Mouse (Mus musculus): ENCODE measurements around the gene Defb20.
"Not testable (repeated sequence)": the region's sequence is repeated elsewhere in the genome, so short reads cannot be mapped to it uniquely, and the experiment has no call there.

The Defb20 gene

DNA sequence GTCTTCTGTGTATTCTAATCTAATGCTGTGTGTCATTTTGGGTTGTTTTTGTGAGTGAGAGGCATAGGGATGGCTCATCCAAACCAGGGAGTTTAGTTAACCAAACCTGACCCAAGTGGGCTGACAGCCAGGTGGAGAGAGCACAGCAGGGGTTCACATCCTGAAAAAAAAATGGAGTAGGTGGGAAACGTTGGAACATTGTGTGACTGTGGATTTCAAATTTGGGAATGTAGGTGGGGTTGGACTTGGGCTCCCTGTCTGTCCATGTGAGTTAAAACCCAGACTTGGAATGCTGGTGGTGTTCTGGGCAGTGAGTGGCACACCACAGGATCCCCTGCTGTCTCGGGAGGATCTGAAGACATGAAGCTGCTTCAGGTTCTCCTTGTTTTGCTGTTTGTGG, at the start of gene Defb20:
Gene Defb20, plus strand, starts transcription at position 301 of the 400 bp plus-strand sequence.
- DNase-seq: no peak

DNA sequence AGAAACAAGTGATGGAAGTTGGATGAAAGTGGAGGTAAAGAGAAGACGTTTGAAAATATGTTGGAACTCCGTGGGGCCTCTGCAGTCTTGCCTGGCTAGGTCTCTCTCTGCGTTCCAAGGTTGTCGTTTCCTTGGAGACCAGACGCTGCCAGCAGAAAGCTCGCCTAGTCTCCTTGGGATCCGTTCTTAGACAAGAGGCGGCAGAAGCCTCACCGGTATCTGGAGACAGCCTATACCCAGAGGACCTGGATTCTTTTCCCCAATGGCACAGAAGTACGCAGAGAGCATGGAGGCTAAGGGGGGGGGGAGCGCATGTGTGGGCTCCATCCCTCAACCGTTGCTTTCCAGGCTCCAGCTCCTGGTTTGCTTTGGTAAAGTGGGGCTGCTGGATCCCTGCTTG, 49.4 kb upstream of the Defb20 start:
- peak; percentile 45 for DNase-seq

DNA sequence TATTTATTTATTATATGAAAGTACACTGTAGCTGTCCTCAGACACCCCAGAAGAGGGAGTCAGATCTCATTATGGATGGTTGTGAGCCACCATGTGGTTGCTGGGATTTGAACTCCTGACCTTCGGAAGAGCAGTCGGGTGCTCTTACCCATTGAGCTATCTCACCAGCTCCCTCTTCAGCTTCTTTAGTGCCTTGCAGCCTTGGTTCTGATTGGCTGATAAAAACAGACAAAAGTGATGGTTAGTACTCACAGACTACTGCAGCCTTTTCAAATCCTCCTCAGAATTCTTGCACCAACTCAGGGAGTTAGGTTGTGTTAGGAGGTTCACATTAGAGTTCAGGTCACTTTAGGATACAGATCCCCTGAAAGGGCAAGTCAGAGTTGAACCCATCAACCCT, 48.4 kb upstream of the Defb20 start:
- not testable (repeated sequence) for DNase-seq

DNA sequence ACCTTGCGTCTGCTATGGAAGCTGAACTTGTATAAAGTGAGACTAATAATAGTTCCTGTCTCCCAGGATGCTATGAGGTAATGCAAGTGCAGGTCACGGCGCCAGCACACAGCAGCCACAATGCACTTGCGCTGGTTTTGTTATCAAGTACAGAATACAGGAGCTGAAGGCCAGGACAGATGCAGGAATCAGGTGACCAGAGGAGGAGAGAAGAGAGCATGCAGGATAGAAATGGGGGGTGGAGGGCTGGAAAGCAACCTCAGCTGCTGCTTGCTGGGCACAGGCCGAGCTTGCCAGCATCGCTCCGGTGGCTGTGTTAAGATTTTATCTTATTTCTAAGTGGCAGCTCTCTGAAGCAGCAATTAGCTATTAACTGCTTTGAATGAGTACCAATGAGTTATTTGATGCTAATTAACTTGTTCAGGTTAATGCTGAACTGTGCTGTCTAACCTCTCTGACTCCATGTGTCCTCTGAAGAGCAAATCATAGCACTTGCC, 40.4 kb upstream of the Defb20 start:
- DNase-seq: peak; percentile 58

DNA sequence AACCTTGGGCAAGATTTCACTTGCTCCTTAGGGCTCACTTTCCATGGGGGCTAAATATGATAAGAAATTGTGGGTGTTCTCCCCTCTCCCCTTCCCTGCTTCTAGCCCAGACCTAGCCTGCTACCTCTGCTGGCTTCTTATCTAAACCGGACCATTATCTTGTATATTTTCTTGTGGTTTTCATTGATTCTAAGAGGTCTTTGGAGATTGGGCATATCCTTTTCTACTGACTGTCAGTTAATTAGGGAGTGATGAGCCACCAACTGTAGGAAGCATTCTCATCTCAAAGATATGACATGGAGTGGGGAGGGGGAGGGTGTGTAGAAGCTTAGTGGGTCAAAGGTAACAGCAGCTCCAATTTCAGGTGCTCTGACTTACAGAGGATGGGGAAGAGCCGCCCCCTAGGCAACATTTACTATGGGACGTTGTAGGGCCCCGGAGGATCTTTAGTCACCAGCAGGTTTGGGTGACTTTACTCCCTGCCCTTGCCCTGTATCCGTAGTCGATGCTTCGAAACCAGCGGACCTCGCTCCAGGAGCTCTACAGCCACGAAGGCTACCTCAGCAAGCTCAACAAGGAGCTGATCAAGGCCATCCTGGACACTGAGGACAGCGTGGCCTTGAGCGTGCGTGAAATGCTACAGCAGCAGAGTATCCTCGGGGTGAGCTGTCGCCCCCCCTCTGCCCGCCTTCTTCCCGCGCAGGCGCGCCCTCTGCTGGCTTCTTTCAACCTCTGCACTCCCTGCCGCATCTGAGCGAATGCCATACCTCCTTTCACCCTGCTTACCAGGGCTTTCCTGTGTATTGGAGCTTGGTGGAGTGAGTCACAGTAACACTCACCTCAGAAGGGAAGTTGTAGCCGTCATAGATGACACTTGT, 39.6 kb upstream of the Defb20 start:
- DNase-seq: peak; percentile 92

DNA sequence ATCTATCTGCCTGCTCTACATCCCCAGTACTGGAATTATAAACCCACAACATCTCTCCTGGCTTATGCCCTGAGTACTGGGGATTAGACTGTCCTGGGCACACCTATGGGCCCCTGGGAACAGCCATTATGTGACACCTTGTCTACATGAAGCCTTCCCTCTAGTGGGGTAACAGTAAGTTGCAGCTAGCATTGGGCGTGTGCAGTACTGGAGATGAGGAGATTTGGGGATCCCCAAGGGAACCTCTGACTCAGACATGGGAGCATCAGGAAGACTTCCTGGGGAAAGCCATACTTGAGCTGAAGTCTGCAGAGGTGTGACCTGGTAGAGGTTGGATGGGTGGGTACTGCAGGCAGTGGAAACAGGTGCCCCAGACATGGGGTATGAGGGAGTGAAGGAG, 37.9 kb upstream of the Defb20 start:
- no peak for DNase-seq

DNA sequence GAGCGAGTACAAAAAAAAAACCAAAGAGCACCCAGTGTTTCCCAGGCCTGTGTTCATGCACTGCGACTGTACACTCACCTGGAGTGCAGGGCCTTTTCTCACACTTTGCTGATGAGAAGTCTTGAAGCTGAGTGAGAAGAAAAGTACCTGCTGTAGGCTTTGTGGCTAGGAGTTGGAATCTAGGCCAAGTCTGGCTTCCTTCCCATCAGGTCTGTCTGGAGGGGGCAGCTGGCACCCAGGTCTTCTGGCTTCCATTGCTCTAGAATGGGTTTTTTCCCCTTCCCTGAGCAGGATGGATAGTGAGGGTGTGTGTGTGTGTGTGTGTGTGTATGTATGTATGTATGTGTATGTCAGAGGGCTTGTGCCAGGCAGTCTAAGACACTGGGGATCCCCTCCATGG, 37.0 kb upstream of the Defb20 start:
- no peak for DNase-seq

DNA sequence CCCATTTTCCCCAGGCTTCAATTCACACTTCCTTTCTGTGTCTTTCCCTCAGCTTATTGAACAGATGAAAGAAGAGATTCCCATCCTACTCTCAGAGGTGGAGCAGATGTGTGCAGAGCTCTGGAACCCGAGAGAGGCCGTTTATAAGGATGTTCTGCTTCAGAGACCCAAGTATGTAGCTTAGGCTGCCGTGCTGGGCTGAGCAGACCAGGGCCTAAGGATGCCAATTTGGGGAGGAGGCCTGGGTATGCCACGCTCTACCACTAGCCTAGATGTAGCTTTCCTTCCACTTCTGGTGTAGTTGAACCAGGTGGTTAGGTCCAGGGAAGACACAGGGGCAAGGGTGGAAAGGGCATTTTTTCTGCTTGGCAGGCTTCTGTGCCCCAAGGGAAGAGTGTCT, 34.5 kb upstream of the Defb20 start:
- no peak for DNase-seq

DNA sequence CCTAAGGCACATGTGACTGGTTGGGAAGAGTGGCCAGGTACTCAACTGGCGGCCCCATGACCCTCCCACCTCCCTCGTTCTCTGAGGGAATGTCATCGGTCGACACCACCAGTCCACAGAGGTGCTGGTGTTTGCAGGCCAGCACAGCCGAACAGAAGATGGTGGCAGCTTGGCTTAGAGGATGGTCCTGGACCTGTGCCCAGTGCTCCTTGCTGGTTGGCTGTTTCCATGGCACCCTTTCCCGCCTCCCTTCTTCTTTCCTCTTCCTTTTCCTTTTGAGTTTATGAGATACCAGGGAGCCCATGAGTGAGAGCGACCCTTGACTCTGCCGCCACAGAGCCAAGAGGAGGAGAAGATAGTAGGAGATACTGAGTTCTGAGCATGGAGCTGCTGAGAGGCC, 33.6 kb upstream of the Defb20 start:
- DNase-seq: peak; percentile 27

DNA sequence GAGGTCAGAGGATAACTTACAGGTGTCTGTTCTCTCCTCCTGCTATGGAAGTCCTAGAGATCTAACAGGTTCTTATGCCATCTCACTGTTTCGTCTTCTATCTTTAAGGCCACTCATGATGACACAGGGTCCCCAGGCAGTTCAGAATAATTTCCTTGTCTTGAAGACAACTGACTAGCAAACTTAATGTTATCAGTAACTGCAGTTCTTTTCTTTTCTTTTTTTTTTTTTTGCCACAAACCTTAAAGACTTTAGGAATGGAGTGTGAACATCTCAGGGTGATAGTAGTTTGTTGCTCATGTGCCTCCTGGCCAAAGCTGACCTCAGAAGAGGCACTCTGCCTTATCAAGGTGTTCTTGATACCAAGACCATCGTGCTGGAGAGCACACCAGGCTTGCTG, 30.2 kb upstream of the Defb20 start:
- DNase-seq: no peak

DNA sequence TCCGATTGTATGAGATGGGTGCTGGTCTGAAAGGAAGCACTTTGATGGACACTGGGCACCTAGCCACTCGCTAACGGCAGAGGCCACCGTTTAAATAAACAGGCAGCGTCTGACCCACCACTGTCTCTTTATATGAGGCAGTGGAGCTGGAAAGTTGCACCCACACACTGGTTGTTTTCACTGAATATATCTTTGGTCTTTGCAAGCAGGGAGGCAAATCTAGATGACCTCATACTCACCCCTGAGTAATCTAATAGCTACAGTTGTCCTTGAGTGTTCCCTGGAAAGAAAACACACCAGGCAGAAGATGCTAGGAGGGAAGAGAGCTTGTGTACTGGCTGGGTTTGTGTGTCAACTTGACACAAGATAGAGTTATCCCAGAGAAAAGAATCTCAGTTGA, 29.4 kb upstream of the Defb20 start:
- DNase-seq: no peak

DNA sequence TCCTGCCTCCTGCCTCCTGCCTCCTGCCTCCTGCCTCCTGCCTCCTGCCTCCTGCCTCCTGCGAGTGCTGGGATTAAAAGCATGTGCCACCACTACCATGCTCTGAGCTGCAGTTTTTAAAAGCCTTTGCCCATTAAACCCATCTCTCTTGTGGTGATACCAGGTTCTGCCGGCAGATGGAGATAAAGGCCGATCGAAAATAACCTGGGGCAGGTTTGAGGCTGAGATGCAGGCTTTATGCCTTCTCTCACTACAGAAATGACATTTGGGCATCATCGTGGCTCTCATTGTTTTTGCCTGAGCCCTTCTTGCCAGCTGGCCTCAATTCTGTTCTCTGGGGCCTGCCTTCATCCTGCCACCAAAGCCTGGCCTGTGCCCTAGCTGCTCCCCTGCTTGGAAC, 26.6 kb upstream of the Defb20 start:
- peak; percentile 75 for DNase-seq

DNA sequence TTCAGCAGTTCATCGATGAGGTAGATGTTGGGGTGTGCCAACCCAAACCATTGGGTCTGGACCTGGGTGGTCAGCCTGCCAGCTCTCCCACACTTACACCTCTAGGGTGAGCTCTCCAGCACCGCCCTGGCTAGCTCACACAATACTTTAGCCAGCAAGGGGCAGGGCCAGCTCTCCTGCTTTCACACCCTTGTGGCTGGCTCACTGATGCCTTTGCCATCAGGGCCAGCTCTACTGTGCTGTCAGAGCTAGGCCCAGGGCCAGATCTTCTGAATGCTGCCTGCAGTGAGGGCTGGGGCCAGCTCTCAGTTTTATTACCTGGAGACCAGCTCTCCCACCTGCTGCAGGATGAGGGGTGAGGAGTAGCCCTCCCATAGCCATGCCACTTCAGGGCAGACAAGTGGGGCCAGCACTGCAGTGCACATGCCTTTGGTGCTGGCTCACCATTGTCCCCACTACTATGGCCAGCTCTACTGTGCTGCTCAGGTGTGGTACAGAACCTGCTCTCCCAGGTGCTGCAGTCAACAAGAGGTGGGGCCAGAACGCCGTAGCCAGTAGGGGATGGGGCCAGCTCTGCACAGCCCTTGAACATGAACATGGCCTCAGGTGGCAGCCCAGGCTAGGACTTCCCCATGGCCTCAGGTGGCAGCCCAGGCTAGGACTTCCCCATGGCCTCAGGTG, 24.6 kb upstream of the Defb20 start:
- no peak for DNase-seq

DNA sequence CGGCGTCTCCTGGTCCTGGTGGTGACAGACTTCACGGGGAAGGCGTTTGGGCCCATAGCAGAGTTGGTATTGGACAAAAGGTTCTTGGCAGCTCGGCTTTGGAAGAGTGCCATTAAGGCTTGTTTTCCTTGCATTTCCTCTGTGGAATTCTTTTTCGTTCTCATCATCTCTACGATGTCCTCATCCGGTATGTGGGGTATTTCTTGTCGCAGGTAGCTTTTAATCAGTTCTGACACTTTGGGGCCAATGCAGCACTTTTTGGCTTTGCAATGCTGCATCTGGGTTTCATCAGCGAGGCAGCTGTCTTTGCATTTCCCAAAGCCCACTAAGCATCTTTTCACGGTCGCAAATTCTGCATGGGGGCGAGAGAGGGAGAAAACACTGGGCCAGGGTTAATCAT, 17.6 kb upstream of the Defb20 start:
- DNase-seq: no peak

DNA sequence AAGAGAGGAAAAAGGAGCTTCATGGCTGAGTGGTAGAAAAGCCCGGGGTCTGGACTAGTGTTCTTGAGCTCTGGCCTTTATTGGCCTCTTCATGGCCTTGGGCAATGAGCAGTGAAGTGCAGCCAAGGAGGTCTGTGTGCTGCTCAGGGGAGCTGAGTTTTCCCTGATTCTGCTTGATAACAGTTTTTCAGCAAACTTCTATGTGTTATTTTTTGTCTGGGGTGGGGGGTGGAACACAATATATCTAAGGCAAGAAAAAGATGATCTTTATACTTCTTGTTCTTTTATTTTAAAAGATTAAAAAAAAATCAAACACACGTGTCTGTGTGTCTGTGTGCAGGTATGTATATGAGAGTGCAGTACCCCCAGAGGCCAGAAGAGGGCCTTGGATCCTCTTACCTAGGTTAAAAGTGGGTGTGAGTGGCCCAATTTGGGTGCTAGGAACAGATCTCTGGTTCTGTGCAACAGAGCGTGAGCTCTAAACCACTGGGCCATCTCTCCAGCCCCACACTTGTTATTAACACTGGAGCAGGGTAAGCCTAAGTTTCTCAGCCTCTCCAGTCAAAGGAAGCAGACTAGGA, 12.2 kb upstream of the Defb20 start, which contains the start of gene Defb23:
Gene Defb23, minus strand, starts transcription at position 51 of the 581 bp plus-strand sequence.
- DNase-seq: no peak

DNA sequence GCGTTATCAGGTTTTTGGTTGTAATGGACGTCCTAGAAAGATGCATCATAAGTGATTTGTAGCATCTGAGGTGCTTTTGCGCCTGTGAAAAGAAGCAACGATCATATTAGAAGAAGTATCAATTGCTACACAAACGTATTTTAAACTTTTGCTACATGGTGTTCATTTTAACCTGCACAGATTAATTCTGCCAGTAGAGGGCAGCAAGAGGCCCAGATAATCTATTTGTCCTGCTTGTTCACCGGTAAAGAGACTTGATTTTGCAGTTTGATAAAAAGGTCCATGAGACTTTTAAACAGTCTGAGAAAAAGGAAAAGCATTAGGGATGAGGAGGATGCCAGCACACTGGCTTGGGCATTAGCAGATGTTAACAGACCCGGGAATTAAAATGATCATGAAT, 5.9 kb upstream of the Defb20 start:
- DNase-seq: peak; percentile 71

DNA sequence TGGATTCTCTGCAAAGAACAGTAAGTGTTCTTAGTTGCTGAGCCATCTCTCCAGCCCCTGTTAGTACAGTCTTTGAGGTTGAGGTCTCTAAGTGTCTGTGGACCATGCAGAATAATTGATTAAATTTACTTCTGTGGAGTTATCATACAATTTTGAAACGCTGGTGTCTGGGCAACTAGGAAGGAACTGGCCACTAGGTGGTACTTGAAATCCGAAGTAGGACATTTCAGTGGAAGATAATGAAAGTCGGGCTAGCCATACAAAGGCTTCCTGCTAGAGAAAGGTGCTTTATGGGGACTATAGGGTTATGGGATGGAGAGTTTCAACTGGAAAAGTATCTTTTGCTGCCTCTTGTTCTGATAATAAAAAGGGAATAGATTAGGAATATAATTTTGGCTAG, 4.4 kb upstream of the Defb20 start:
- no peak for DNase-seq

DNA sequence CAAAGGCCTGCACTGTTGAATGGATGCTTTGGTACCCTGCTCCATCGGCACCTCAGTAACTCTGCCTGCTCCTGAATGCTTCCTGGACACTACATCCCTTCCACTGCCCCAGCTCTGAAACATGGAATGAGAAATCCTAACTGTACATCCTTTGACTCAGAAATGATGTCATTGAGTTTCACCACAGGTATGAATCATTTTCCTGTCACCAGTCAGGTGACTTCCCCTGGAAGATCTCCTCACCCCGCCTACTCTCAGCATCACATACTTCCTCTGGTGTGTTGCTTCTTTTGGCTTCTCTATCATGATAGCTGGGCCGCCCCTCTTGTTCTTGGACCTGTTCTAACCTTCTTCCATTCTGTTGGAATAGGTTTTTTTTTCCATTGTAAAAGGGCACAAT, 4.0 kb downstream of the Defb20 start:
- no peak for DNase-seq

DNA sequence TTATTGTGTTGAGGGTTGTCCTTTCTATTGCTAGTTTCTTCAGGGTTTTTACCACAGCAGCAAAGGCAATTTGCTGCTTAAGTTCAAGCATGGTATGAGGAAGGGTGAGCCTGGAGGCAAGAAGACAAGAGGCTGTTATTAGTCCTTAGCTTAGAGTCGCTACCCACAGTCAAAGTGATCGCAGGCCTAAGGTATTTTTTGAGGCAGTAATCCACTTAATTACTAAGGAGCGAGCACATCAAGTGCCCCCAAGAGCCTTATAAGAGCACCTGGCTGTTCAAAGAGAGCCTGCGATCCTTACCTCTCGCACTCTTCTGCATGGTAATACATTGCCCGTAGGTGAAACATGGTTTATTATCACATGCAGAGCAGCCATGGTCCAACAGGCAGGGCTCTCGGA, 4.9 kb downstream of the Defb20 start:
- no peak for DNase-seq

DNA sequence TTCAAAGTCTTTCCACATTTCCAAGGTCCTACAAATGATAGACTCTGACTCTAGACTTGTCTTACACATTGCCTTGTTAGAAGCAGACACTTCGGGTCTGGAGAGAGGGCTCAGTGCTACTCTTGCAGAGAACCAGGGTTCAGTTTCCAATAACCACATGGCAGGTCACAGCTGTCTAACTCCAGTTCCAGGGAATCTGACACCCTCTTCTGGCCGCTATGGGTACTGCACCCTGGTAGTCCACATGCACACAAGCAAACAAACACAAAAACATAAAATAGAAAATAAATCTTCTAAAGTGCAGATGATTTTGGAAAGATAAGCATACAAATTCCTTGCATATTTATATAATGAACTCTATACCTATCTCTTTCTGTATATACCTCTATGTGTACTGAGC, 10.2 kb downstream of the Defb20 start:
- no peak for DNase-seq

DNA sequence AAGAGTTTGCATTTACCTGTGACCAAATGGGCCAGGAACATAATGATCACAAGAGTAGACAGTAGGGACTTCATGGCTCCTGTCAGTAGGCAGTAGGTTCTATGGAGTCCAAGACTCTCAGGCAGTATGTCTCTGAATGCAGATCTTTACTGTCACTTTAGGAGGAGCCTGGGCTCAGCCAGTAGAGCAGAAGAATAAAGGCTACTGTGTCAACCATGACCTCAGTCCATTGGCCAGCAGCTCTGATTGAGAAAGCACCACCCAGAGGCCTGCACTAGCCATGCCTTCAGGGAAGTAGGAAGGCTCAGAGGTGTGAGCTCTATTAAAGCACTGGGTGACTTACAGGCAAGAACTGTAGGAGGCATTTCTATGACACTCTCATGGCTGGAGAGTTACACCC, 13.2 kb downstream of the Defb20 start, which contains the start of gene Defb22:
Gene Defb22, minus strand, starts transcription at position 101 of the 400 bp plus-strand sequence.
- DNase-seq: no peak

DNA sequence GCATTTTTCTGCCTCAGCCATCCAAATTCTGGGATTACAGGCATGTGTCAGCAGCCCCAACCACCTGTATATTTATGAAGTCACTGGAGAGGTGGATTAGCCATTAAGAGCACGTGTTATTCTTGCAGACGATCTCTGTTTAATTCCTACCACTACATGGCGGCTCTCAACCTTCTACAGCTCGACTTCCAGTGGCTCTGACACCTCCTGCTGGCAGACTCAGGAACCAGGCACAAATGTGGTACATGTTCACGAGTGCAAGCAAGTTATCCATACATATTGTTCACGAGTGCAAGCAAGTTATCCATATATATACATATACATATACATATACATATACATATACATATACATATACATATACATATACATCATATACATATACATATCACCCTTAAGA, 16.3 kb downstream of the Defb20 start:
- DNase-seq: no peak

DNA sequence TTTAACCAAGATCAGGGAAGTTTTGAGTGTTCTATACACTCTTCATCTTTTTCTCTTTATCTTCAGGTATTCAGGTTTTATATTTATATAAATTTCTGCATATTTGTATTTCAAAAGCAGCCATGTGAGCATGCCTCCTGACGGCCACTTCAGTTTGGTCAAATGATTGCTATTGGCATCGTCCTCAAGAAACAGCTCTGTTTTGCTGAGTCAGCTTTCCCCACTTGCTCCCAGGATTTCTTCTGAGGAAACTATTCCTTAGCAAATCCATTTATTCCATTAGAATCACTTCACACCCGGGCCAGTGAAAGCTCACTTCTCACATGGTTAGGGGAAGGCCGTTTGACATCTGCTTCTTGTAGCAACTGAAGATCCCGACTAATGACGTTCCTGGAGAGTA, 21.2 kb downstream of the Defb20 start:
- no peak for DNase-seq

All from kidney, postnatal 10 days (tissue).